Mouse (Mus musculus): ENCODE measurements around the gene Hsp90b1.
"Not testable (repeated sequence)": the region's sequence is repeated elsewhere in the genome, so short reads cannot be mapped to it uniquely, and the experiment has no call there.

Gene Hsp90b1

GRCm38 (mm10) chr10:86705318-86705921 is at the start of gene Hsp90b1, which contains the start of gene Ttc41:
Gene Hsp90b1, minus strand, starts transcription at chr10:86705509.
Gene Ttc41, plus strand, starts transcription at chr10:86705811.
- peak; percentile 99 for DNase-seq (ENCODE audit: low spot score)

DNA sequence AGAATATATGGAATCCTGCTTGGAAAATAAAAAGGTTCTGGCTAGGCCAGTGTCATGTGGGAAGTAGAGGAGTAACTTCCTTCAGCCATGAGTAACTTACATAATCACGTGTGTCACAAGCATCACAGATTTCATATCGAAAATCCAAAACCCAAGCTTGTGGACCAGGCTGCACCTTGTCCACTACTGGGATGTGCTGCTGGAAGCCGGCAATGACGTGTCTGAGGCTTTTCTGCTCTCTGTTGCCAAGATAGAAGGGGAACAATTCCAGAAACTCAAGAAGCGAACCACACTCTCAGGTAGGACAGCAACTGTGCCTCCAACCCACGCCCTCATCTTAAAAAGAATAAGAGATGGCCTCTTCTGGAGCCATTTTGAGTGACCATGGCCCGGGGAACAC is 39.0 kb upstream of the Hsp90b1 start:
- no peak for DNase-seq (ENCODE audit: low spot score)

- no peak for DNase-seq (ENCODE audit: low spot score)
Observed at GRCm38 (mm10) chr10:86742918-86743317, 37.6 kb upstream of the Hsp90b1 start.

- DNase-seq (ENCODE audit: low spot score): no peak
Observed at GRCm38 (mm10) chr10:86735036-86735435, 29.7 kb upstream of the Hsp90b1 start.

DNA sequence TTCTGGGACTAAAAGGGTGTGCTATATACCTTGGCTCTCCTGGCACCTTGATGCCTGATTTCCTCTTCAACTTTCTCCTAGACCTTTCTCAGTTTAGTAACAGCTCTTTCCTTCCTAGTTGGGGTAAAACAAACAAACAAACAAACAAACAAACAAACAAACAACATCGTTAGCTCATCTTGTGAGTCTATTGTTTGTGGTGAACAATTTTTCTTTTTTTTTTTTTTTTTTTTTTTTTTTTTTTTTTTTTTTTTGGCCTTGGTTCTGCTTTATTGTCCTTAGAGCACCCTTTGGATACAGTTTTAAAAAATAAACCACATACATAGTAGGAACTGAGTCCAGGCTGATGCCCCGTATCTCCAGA is 26.2 kb upstream of the Hsp90b1 start:
- no peak for DNase-seq (ENCODE audit: low spot score)

GRCm38 (mm10) chr10:86730823-86731499 is 25.7 kb upstream of the Hsp90b1 start:
- DNase-seq (ENCODE audit: low spot score): peak; percentile 87

DNA sequence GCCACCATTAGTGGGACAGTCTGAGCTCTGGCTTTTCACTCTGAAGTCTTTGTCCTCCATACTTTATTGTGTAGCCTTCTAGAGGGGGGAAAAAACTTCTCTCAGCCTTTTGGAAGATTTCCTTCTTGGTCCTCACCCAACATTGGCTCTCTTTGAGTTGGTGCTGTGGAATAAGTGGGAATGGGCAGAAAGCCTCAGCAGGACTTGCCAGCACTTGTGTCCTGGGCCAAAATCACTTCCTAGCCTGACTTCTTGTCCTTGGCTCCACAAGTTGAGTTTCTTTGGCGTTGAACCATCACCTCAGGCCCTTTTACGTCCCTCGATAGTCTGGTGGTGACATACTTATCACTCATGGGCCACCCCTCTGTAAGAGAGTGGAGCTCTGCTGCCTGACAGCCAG is 22.9 kb upstream of the Hsp90b1 start:
- DNase-seq (ENCODE audit: low spot score): no peak

GRCm38 (mm10) chr10:86727548-86727980 is 22.3 kb upstream of the Hsp90b1 start:
- DNase-seq (ENCODE audit: low spot score): peak; percentile 30

- no peak for DNase-seq (ENCODE audit: low spot score)
Observed at GRCm38 (mm10) chr10:86712156-86712555, 6.8 kb upstream of the Hsp90b1 start.

DNA sequence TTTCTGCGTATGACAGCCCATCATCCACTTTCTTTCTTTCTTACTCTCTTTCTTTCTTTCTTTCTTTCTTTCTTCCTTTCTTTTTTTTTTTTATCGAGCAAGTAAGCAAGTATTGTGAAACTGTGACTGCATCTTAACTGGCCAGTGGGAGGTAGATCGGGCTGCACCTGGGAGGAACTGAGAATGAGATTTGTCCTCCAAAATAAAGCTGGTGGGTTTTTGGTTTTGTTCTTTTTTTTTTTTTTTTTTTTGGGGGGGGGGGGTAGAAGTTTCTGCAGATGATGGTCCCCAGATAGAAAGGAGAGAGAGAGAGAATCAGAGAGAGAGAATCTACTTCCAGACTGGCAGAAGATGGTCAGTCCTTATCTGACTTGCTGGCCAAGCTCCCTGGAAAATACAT is 1.8 kb upstream of the Hsp90b1 start:
- DNase-seq (ENCODE audit: low spot score): no peak

DNA sequence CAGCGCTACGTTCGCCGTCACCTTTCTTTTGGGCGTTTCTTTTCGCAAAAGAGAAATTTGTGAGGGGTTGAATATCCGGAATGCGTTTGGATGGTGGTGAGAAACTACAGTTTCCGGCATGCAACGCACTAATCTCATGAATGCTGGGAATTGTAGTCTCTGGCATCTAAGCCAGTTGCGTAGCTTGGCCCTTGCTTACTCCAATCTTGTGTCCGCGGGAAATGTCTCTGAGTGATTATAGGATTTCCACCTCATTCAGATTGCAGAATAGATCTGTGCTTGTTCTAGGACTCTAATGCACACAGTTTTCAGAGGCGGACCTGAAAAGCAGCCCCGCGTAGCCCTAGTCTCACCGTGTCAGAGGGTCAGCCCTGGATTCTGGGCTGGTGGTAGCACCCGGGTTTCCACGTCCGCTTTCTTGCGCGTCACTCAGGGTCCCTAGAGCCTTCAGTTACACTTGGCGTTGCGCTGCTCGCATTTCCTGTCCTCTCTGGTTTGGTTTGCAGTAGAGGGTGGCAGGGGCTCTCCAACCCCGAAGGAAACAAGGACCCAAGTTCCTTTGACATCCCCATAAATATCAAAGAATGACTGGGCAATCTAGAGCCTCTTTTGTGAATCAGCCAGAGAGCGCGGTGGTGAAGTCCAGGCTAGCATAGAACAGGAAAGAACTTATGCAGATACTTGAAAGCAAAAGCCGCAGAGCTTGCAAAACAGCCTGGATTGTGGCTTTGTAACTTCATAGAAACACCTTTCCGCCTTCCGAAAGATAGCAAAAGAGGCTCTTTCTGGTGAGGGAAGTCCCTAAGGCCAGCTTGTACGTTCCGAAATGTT is 828 bp upstream of the Hsp90b1 start:
- peak; percentile 67 for DNase-seq (ENCODE audit: low spot score)

DNA sequence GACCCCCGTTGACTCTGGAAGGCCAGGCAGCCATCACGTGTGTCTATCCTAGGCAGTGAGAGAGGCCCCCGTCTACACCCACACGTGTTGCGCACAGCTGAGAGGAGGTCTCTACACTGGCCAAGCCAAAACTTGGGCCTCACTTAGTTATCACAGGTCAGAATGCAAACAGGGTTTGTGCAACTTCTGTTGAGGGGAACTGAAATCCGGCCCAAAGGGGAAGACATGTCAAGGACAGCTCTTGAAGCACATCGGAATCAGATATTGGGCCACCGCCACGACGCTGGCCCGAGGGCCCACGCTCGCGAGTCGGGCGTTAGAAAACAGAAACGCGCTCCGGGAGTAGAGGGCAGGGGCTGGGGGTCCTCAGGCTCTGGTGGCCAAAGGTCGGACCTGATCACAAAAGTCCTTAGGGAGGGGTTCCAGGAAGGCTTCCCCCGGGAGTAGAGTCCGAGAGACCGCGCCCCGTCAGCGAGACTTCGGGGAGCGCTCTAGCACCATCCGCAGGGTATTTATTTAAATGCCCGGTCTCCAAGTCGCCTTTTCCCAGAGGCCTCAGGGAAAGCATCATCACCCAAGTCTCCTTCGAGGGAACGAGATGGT is 619 bp downstream of the Hsp90b1 start:
- peak; percentile 15 for DNase-seq (ENCODE audit: low spot score)

DNA sequence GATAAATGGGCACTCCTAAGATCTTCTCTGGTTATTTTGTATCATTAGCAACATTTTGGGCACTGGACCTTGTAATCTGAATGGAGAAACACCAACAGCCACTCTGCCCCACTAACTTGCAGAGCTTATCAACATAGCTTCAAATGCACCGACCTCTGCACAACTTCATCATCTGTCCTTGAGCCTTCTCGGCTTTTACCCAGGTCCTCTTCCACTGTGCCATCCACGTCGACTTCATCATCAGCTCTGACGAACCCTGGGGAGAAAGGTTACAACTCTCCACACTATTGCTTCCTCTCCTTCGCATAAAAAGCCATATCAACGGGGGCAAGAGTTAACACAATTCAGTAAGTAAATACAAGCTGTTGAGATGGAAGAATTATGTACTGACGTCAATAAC is 1.2 kb downstream of the Hsp90b1 start:
- no peak for DNase-seq (ENCODE audit: low spot score)

- no peak for DNase-seq (ENCODE audit: low spot score)
Observed at GRCm38 (mm10) chr10:86703375-86703774, 1.9 kb downstream of the Hsp90b1 start.

GRCm38 (mm10) chr10:86702312-86702920 is 2.9 kb downstream of the Hsp90b1 start:
- DNase-seq (ENCODE audit: low spot score): no peak

DNA sequence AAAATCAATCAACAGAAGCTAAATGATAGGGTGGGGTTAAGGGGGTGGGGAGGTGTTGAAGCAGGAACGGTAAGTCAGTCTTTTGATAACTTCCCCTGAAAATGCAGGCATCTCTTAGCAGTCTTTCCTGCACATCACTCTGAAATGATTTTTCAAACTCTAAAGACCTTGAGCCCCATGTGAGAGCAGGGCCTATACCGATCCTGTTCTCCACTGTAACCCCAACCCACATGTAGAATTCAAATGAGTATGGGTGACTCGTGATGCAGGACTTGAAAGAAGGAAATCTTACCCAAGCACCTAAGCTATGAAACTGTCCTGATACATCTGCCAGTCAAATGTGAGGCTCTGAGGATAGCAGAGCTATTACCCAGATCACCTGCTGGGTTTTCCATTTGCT is 4.3 kb downstream of the Hsp90b1 start:
- no peak for DNase-seq (ENCODE audit: low spot score)

DNA sequence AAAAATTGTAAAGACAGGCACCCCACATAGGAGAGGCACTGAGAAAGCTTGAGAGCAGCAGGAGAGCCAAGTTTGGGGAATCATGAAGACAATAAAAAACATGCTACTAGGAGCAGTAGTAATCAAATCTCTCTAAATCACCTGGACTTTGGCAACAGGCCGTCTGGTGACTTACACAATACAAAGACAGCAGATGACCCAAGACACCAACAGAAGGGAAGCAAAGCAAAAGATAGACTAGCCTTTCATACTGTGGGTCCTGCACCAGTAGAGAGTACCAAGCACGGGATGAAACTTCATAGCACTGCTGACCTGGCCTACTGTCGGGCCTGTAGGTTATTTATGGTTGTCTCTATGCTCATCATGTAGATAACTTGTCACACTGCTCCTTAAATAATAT is 5.1 kb downstream of the Hsp90b1 start:
- DNase-seq (ENCODE audit: low spot score): no peak

DNA sequence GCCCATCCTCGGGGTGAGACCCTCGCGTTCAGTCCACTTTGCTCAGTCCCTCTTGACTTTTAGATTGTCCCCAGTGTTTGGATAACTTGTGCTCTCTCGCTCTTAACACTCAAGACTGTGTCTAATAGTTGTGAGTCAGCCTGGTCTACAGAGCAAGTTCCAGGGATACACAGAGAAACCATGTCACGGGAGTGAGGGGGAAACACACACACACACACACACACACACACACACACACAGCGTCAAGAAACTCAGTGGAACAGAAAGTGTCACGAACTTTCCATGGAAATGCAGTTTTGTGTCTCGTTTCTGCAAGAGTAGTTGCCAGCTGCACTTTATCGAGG is 19.3 kb downstream of the Hsp90b1 start:
- DNase-seq (ENCODE audit: low spot score): not testable (repeated sequence)

DNA sequence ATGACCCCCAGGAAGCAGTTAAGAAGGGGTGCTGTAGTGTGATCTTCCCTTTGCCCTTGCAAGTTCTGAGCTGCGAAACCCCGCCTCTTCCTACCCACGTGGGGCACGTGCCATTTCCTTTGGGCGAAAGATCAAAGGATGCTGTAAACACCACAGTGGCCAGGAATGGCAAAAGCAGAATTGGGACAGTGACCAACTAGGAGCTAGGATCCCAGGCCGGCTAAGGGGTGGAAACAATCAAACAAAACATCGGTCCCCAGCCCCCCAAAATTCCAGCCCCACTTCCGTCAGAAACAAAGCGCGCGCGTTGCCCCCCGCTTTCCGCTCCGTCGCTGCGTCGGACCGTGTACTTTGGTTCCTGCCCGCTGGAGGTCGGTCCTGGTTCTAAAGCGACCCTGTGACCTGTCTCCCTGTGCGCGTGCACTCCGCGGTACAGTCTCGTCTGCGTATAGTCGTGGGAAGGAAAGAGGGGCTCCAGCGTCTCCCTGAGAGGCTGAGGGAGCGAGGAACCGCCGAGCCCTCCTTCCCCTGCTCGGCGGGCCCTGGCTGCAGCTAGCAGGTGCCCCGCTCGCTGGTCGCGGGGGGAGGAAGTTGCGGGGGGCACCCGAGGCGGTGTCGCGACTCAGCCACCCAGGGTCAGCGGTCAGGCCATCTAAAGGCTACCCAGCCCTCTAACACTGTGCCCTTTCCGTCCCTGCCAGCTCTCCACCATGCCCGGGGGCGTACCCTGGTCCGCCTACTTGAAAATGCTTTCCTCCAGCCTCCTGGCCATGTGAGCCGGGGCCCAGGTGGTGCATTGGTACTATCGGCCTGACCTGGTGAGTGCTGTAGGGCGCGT is 19.9 kb downstream of the Hsp90b1 start:
- peak; percentile 76 for DNase-seq (ENCODE audit: low spot score)

DNA sequence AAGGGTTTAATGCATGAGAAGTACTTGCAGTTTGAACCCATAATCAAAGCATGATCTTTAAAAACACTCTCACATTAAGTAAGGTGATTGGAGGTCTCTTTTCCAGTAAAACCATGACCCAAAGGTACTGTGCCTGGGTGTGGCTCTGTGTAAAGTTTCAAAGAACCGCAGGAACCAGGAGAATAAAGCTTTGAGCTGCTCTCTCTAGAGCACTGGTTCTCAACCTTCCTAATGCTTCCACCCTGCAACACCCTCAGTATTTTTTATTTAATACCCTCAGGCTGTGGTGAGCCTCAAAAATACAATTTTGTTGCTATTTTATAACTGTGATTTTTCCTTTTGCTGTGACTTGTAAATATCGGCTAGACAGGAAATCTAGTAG is 20.5 kb downstream of the Hsp90b1 start:
- DNase-seq (ENCODE audit: low spot score): not testable (repeated sequence)

DNA sequence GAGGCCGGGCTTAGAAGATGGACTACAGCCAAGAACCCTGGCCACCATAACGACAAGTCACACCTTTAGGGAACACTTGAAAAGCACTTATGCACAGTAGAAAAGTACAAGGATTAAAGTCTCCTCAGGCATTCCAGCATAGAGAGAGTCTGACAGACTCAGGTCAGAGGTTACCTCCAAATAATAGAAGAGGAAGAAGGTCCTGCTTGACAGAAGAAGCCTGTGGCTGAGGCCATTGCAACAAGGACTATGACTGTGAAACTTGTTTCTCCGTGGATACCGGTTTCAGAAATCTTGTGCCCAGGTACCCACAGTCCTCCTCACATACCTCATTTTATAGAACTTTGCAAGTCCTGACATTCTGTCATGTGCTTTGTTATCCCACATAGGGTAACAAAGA is 34.8 kb downstream of the Hsp90b1 start:
- DNase-seq (ENCODE audit: low spot score): not testable (repeated sequence)
